Mouse (Mus musculus): ENCODE results near the gene Slc38a2. TPM values are rescaled to one million over a fixed set of nuclear protein-coding genes. Genes with fewer than 3 reads are reported as not detected.

The Slc38a2 gene
- polyA plus RNA-seq (2012; ENCODE audit: low replicate concordance) = 19.5 and 28.1 TPM in 2 replicates

GRCm38 (mm10) chr15:96699521-96700511 lies at the start of gene Slc38a2:
Gene Slc38a2, minus strand, starts transcription at chr15:96699730.

GRCm38 (mm10) chr15:96642436-96643405 lies 56.8 kb downstream of the Slc38a2 start, which contains the start of gene Slc38a1:
Gene Slc38a1, minus strand, starts transcription at chr15:96642913.

Other genes with a start within 250 kb of the Slc38a2 start
- 11.1 and 33.7 TPM in 2 replicates for gene Scaf11, start 238.9 kb downstream of the Slc38a2 start, polyA plus RNA-seq (2012; ENCODE audit: low replicate concordance)
- gene Slc38a1, start 56.8 kb downstream of the Slc38a2 start, polyA plus RNA-seq (2012; ENCODE audit: low replicate concordance) = 30.1 and 32.6 TPM in 2 replicates

Measured in hematopoietic multipotent progenitor cell, adult 10-12 weeks (in vitro differentiated cells).